Mouse (Mus musculus) hindbrain, embryonic 12.5 days (tissue): Measurements from ENCODE around the gene Hadhb. TPM values are rescaled to one million over a fixed set of nuclear protein-coding genes. Genes with fewer than 3 reads are reported as not detected.
"Not testable (repeated sequence)": the region's sequence is repeated elsewhere in the genome, so short reads cannot be mapped to it uniquely, and the experiment has no call there.

ENCODE experiments used
- ATAC-seq: fragments of 200-750 bp; cut with Nextera tagmentation; 2 replicates; pipeline ENCODE4 v1.8.0; 2017; ENCODE audit warnings: moderate TSS enrichment; ENCODE audit not compliant: low FRiP score
- H3K27ac ChIP-seq: fragments of 300-500 bp; sonication (generic); 2 replicates; pipeline ENCODE4 v1.5.1; 2016; ENCODE audit warnings: mild to moderate bottlenecking
- H3K27me3 ChIP-seq: fragments of 300-500 bp; sonication (generic); 2 replicates; pipeline ENCODE4 v1.6.1; 2016; ENCODE audit warnings: mild to moderate bottlenecking
- H3K36me3 ChIP-seq: fragments of 300-500 bp; sonication (generic); 2 replicates; pipeline ENCODE4 v1.6.1; 2016; ENCODE audit warnings: mild to moderate bottlenecking
- H3K4me1 ChIP-seq: fragments of 300-500 bp; sonication (generic); 2 replicates; pipeline ENCODE4 v1.6.1; 2016
- H3K4me2 ChIP-seq: fragments of 300-500 bp; sonication (generic); replicated peaks from 2 replicates; pipeline ENCODE4 v1.6.1; 2016; ENCODE audit warnings: mild to moderate bottlenecking
- H3K4me3 ChIP-seq: fragments of 300-500 bp; sonication (generic); 2 replicates; pipeline ENCODE4 v1.5.1; 2016; ENCODE audit warnings: mild to moderate bottlenecking
- H3K9ac ChIP-seq: fragments of 300-500 bp; sonication (generic); 2 replicates; pipeline ENCODE4 v1.6.1; 2016; ENCODE audit warnings: mild to moderate bottlenecking, moderate library complexity
- H3K9me3 ChIP-seq: fragments of 300-500 bp; sonication (generic); replicated peaks from 2 replicates; pipeline ENCODE4 v1.6.1; 2016; ENCODE audit warnings: mild to moderate bottlenecking
- WGBS: fragments of 180-500 bp; shearing (Covaris S2); methylation state at CpG from one replicate; pipeline ENCODE4 v1.1.7; 2016; 5-methylcytosine and 5-hydroxymethylcytosine counted together
- polyA plus RNA-seq: library from polyadenylated mRNA; unstranded; fragments of >200 nt; fragmentation: Nextera tagmentation; extraction: Ambion mirVana; gene quantifications from 2 replicates; pipeline ENCODE4 v1.2.1, GENCODE M21; 2016

Gene Hadhb
- polyA plus RNA-seq, 1 experiment from 2014 or later: 84.8 TPM

- Histone ChIP-seq H3K4me2 (no peak overlapping the region), H3K27me3 (no peaks in the 10 kb centered on the region), H3K9me3 (no peaks in the 10 kb centered on the region), H3K27ac (no peak overlapping the region), H3K4me1 (no peaks in the 10 kb centered on the region), H3K4me3 (no peak overlapping the region), H3K9ac (no peak overlapping the region), H3K36me3 (no peaks in the 10 kb centered on the region)
- WGBS: 55% methylated on average over 5 of the region's 5 CpGs
- ATAC-seq: no peak
These were observed 46.5 kb downstream of the Hadhb start for GRCm38 (mm10) chr5:30201521-30201920.

GRCm38 (mm10) chr5:30202221-30202620 is 47.2 kb downstream of the Hadhb start:
- H3K36me3 ChIP-seq: no peaks in the 10 kb centered on the region
- H3K9ac ChIP-seq: no peak overlapping the region
- H3K4me3 ChIP-seq: no peak overlapping the region
- no peaks in the 10 kb centered on the region for H3K9me3 ChIP-seq
- ATAC-seq: no peak
- H3K27ac ChIP-seq: no peak overlapping the region
- H3K4me2 ChIP-seq: no peak overlapping the region
- WGBS: 94% methylated on average over 7 of the region's 7 CpGs
- no peaks in the 10 kb centered on the region for H3K4me1 ChIP-seq
- no peaks in the 10 kb centered on the region for H3K27me3 ChIP-seq

- 83% methylated on average over 10 of the region's 10 CpGs for WGBS
- ATAC-seq: no peak
- Histone ChIP-seq H3K27ac (no peak overlapping the region), H3K36me3 (no peaks in the 10 kb centered on the region), H3K27me3 (no peaks in the 10 kb centered on the region), H3K9ac (no peak overlapping the region), H3K4me2 (no peak overlapping the region), H3K4me1 (no peaks in the 10 kb centered on the region), H3K4me3 (no peak overlapping the region), H3K9me3 (no peaks in the 10 kb centered on the region)
These were observed 48.3 kb downstream of the Hadhb start for GRCm38 (mm10) chr5:30203216-30203885.

DNA sequence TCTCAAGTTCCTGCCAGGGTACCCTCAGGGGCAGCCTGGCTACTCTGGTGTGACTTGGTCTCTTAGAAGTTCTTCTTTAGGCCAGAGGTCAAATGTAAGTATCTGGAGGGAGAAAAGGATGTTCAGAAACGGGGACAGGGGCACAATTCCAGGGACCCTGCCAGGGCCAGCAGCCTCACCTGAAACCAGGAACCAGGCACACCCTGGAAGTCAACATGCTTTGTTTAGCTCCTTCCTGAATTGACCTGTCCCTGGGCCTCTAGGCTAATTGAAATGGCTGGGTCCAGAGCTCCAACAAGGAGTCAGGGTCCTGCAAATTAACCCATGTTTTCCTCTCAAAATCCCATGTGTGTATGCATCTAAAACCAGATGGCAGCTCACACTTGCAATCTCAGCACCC is 49.4 kb downstream of the Hadhb start:
- Histone ChIP-seq H3K4me1 (no peaks in the 10 kb centered on the region), H3K4me3 (no peak overlapping the region), H3K9me3 (no peaks in the 10 kb centered on the region), H3K4me2 (no peak overlapping the region), H3K27ac (no peak overlapping the region), H3K27me3 (no peaks in the 10 kb centered on the region), H3K36me3 (no peaks in the 10 kb centered on the region), H3K9ac (no peak overlapping the region)
- no peak for ATAC-seq
- 56% methylated on average over 1 of the region's 1 CpGs for WGBS

DNA sequence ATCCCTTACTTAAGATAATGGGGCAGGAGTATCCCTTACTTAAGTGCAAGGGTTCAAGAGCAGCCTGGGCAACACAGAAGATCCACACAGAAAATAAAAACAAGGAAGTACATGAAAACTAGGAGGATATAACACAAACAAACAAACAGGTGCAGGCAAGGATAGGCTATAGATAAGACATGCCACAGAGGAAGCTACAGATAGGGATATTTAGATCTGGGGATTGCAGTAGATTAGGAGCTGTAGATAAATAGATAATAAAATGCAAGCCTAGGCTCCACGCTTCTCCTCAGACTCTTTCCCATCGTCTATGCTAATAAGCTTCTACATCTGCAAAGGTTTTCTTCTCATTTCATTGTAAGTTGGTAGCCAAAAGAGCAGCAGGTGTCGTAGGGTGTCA is 50.0 kb downstream of the Hadhb start:
- ATAC-seq: no peak
- Histone ChIP-seq H3K27ac (no peak overlapping the region), H3K9ac (no peak overlapping the region), H3K4me3 (no peak overlapping the region), H3K4me1 (no peaks in the 10 kb centered on the region), H3K4me2 (no peak overlapping the region), H3K9me3 (no peaks in the 10 kb centered on the region), H3K27me3 (no peaks in the 10 kb centered on the region), H3K36me3 (no peaks in the 10 kb centered on the region)
- WGBS: 68% methylated on average over 3 of the region's 3 CpGs

GRCm38 (mm10) chr5:30205493-30205892 is 50.4 kb downstream of the Hadhb start, which contains the start of gene Adgrf3:
Gene Adgrf3, minus strand, starts transcription at chr5:30205722.
- Histone ChIP-seq H3K27ac (no peak within 1 kb of the TSS), H3K9ac (no peak within 1 kb of the TSS), H3K4me2 (no peak within 1 kb of the TSS), H3K9me3 (no peaks in the 10 kb centered on the region), H3K27me3 (no peaks in the 10 kb centered on the region), H3K36me3 (no peaks in the 10 kb centered on the region), H3K4me1 (no peaks in the 10 kb centered on the region), H3K4me3 (no peak within 1 kb of the TSS)
- 30% methylated on average over 5 of the region's 5 CpGs for WGBS
- ATAC-seq: no peak

- H3K9me3 ChIP-seq: no peaks in the 10 kb centered on the region
- no peaks in the 10 kb centered on the region for H3K4me1 ChIP-seq
- no peak overlapping the region for H3K27ac ChIP-seq
- 71% methylated on average over 6 of the region's 6 CpGs for WGBS
- no peak overlapping the region for H3K4me2 ChIP-seq
- H3K27me3 ChIP-seq: no peaks in the 10 kb centered on the region
- H3K4me3 ChIP-seq: no peak overlapping the region
- H3K9ac ChIP-seq: no peak overlapping the region
- ATAC-seq: no peak
- no peaks in the 10 kb centered on the region for H3K36me3 ChIP-seq
These were observed 52.2 kb downstream of the Hadhb start for GRCm38 (mm10) chr5:30207276-30207675.

- H3K9me3 ChIP-seq, H3K4me2 ChIP-seq, H3K27me3 ChIP-seq, H3K27ac ChIP-seq, H3K4me3 ChIP-seq, H3K9ac ChIP-seq, H3K4me1 ChIP-seq, ATAC-seq, H3K36me3 ChIP-seq: not testable (repeated sequence)
- 91% methylated on average over 5 of the region's 5 CpGs for WGBS
These were observed 55.7 kb downstream of the Hadhb start for GRCm38 (mm10) chr5:30210758-30211157.

GRCm38 (mm10) chr5:30214889-30215288 is 59.8 kb downstream of the Hadhb start:
- Histone ChIP-seq H3K4me1 (no peaks in the 10 kb centered on the region), H3K4me2 (no peak overlapping the region), H3K36me3 (no peaks in the 10 kb centered on the region), H3K4me3 (no peak overlapping the region), H3K9me3 (no peaks in the 10 kb centered on the region), H3K27me3 (no peaks in the 10 kb centered on the region), H3K9ac (no peak overlapping the region), H3K27ac (no peak overlapping the region)
- no peak for ATAC-seq
- WGBS: 19% methylated on average over 4 of the region's 4 CpGs

DNA sequence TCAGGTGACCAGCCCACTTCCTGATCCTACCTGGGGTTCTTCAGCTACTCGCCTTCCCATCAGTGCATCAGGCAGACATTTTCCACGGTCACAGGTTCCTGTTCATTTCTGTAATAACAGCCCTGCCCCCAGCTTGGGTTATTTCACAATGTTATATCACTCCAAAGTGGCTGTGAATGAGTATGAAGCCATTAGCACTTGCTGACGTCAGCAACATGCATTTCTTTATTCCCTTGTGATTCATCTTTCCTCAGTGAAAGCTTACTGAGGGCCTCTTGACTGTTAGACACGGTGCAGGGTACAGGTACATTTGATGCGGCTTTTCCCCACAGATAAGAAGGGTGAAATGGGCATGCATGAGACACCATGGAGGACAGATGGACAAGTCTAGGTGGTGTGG is 60.9 kb downstream of the Hadhb start:
- no peaks in the 10 kb centered on the region for H3K4me1 ChIP-seq
- WGBS: 81% methylated on average over 5 of the region's 5 CpGs
- H3K9me3 ChIP-seq: no peaks in the 10 kb centered on the region
- no peak overlapping the region for H3K9ac ChIP-seq
- H3K36me3 ChIP-seq: no peaks in the 10 kb centered on the region
- no peaks in the 10 kb centered on the region for H3K27me3 ChIP-seq
- H3K27ac ChIP-seq: no peak overlapping the region
- H3K4me3 ChIP-seq: no peak overlapping the region
- ATAC-seq: no peak
- H3K4me2 ChIP-seq: no peak overlapping the region

DNA sequence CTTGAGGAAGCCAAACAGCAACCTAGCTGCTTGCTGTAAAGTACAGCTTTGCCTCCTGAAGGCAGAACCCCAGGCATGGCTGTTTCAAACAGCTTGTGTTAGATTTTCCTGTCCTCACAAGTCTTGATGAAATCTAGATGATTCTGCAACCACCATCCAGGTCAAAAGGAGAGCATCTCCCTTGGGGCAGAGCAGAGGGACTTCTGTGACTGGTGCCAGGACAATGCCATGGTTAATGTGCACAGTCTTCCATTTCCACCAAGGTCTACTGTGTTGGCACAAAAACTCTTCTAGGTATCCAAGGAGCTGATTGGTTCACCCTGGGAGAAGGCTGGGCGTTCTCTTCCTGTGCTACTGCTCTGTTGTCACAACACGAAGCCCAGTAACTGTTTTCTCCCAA is 64.7 kb downstream of the Hadhb start:
- no peak overlapping the region for H3K9ac ChIP-seq
- no peaks in the 10 kb centered on the region for H3K36me3 ChIP-seq
- no peaks in the 10 kb centered on the region for H3K4me1 ChIP-seq
- no peaks in the 10 kb centered on the region for H3K27me3 ChIP-seq
- no peak for ATAC-seq
- H3K27ac ChIP-seq: no peak overlapping the region
- H3K4me2 ChIP-seq: no peak overlapping the region
- WGBS: 90% methylated on average over 2 of the region's 2 CpGs
- no peaks in the 10 kb centered on the region for H3K9me3 ChIP-seq
- no peak overlapping the region for H3K4me3 ChIP-seq

DNA sequence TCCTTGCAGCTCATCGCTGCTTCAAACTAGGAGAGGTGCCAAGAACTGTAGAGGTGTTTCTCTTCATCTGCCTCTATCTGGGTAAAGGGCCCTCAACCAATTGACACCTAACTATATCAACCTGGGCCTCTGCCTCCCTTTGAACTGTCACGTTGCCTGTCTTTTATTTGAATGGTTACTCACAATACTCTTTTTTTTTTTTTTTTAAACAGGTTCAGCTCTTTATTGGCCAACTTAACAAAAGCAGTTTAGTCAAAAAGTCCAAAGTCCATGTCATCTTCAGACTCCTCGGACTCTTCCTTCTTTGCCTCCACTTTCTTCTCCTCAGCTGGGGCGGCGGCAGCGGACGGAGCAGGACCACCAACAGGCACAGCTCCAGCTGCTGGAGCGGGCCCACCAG is 65.6 kb downstream of the Hadhb start:
- Histone ChIP-seq H3K27me3 (no peaks in the 10 kb centered on the region), H3K4me3 (no peak overlapping the region), H3K36me3 (no peaks in the 10 kb centered on the region), H3K27ac (no peak overlapping the region), H3K9me3 (no peaks in the 10 kb centered on the region), H3K4me2 (no peak overlapping the region), H3K4me1 (no peaks in the 10 kb centered on the region), H3K9ac (no peak overlapping the region)
- no peak for ATAC-seq
- WGBS: 87% methylated on average over 8 of the region's 8 CpGs

- Histone ChIP-seq H3K27me3 (no peaks in the 10 kb centered on the region), H3K4me2 (no peak overlapping the region), H3K9ac (no peak overlapping the region), H3K4me1 (no peaks in the 10 kb centered on the region), H3K4me3 (no peak overlapping the region), H3K27ac (no peak overlapping the region), H3K9me3 (no peaks in the 10 kb centered on the region), H3K36me3 (no peaks in the 10 kb centered on the region)
- WGBS: 96% methylated on average over 8 of the region's 8 CpGs
- no peak for ATAC-seq
These were observed 67.6 kb downstream of the Hadhb start for GRCm38 (mm10) chr5:30222681-30223080.
